In genomic region chr11:110196561-110197306, GRCm38 (mm10) we compare ENCODE assay signal across 28 mouse cellular contexts. TPM values are rescaled to one million over a fixed set of nuclear protein-coding genes. Genes with fewer than 3 reads are reported as not detected.
"Had no signal": no experiment of that assay in that cellular context is flagged by ENCODE, and none has a peak within 500 bp of the region (broad histone marks: within the 10 kb centered on the region; RNA-seq: fewer than 3 reads in every experiment).

No protein-coding gene starts in this region.

- H3K9me3 ChIP-seq: embryonic facial prominence, embryonic 10.5 days; embryonic facial prominence, embryonic 12.5 days; embryonic facial prominence, embryonic 13.5 days; embryonic facial prominence, embryonic 15.5 days; forebrain, embryonic 10.5 days; forebrain, embryonic 12.5 days; forebrain, embryonic 13.5 days; forebrain, embryonic 15.5 days had no signal

- ATAC-seq: forebrain, embryonic 13.5 days; forebrain, embryonic 14.5 days; forebrain, embryonic 15.5 days; forebrain, embryonic 16.5 days; forebrain, postnatal 0 days had no signal

- H3K4me1 ChIP-seq: embryonic facial prominence, embryonic 10.5 days; embryonic facial prominence, embryonic 12.5 days; embryonic facial prominence, embryonic 13.5 days; embryonic facial prominence, embryonic 15.5 days; forebrain, embryonic 10.5 days; forebrain, embryonic 12.5 days; forebrain, embryonic 13.5 days; forebrain, embryonic 15.5 days had no signal

- H3K9ac ChIP-seq: embryonic facial prominence, embryonic 12.5 days; embryonic facial prominence, embryonic 13.5 days; embryonic facial prominence, embryonic 15.5 days; forebrain, embryonic 12.5 days; forebrain, embryonic 13.5 days; forebrain, embryonic 15.5 days; forebrain, postnatal 0 days had no signal

- H3K27me3 ChIP-seq: embryonic facial prominence, embryonic 12.5 days; embryonic facial prominence, embryonic 13.5 days; embryonic facial prominence, embryonic 15.5 days; forebrain, embryonic 12.5 days; forebrain, embryonic 13.5 days; forebrain, embryonic 15.5 days had no signal

- H3K36me3 ChIP-seq: embryonic facial prominence, embryonic 10.5 days; embryonic facial prominence, embryonic 12.5 days; embryonic facial prominence, embryonic 13.5 days; embryonic facial prominence, embryonic 15.5 days; forebrain, embryonic 10.5 days; forebrain, embryonic 12.5 days; forebrain, embryonic 15.5 days had no signal

- DNase-seq: cerebellum, adult 18-20 months; cerebellum, adult 2 months; cerebellum, adult 8-10 months; cerebellum, adult 9-10 months; cerebellum, adult 9-11 months; cerebellum, postnatal 10 days; cerebellum, postnatal 14 days; cerebellum, postnatal 25 days; cerebellum, postnatal 36 days; embryo, embryonic 11 days; forebrain, postnatal 0 days; gastrocnemius, adult 2 months; gastrocnemius, postnatal 10 days; gastrocnemius, postnatal 14 days; gastrocnemius, postnatal 25 days; gastrocnemius, postnatal 36 days; heart, adult 11 months had no signal

- H3K4me2 ChIP-seq: embryonic facial prominence, embryonic 12.5 days; embryonic facial prominence, embryonic 13.5 days; embryonic facial prominence, embryonic 15.5 days; forebrain, embryonic 12.5 days; forebrain, embryonic 13.5 days; forebrain, embryonic 15.5 days had no signal

- H3K27ac ChIP-seq: embryonic facial prominence, embryonic 10.5 days; embryonic facial prominence, embryonic 12.5 days; embryonic facial prominence, embryonic 13.5 days; embryonic facial prominence, embryonic 15.5 days; forebrain, embryonic 10.5 days; forebrain, embryonic 12.5 days; forebrain, embryonic 13.5 days; forebrain, embryonic 15.5 days; gastrocnemius, adult 2 months had no signal

- H3K4me3 ChIP-seq: embryonic facial prominence, embryonic 10.5 days; embryonic facial prominence, embryonic 12.5 days; embryonic facial prominence, embryonic 13.5 days; embryonic facial prominence, embryonic 15.5 days; erythroblast, embryonic 14.5 days; forebrain, embryonic 10.5 days; forebrain, embryonic 12.5 days; forebrain, embryonic 13.5 days; forebrain, embryonic 15.5 days; gastrocnemius, adult 2 months had no signal

RNA-seq across cellular contexts. Expression of gene Abca9, which starts 28.7 kb away (rescaled TPM):
- polyA plus RNA-seq: erythroblast, embryonic 14.5 days had no signal

RNA-seq across cellular contexts. Expression of gene Abca6, which starts 54.8 kb away (rescaled TPM):
- polyA plus RNA-seq: erythroblast, embryonic 14.5 days had no signal
